Mouse (Mus musculus) liver (tissue): ENCODE measurements at regions not wholly inside any gene's neighbourhood (a gene's known extent, or its start where the extent isn't known, plus 50 kb on each side); places are given as distances from the start of the nearest gene placed in this dataset.

ENCODE experiments used
- DNase-seq: peaks from one replicate; pipeline ENCODE4 v3.0.0-alpha.2; 2020; ENCODE audit warnings: mixed read lengths

GRCm38 (mm10) chr6:84383718-84384117 is 210.0 kb downstream of the Cyp26b1 start:
- no peak for DNase-seq

GRCm38 (mm10) chr6:84383141-84383540 is 210.6 kb downstream of the Cyp26b1 start:
- no peak for DNase-seq

- no peak for DNase-seq
These were observed 212.1 kb downstream of the Cyp26b1 start for GRCm38 (mm10) chr6:84381571-84381970.

GRCm38 (mm10) chr6:84376666-84377065 is 217.0 kb downstream of the Cyp26b1 start:
- no peak for DNase-seq

- DNase-seq: peak; percentile 46
These were observed 218.2 kb downstream of the Cyp26b1 start for GRCm38 (mm10) chr6:84375498-84375897.

- no peak for DNase-seq
These were observed 227.3 kb downstream of the Cyp26b1 start for GRCm38 (mm10) chr6:84366365-84366764.

GRCm38 (mm10) chr6:84365914-84366313 is 227.8 kb downstream of the Cyp26b1 start:
- DNase-seq: no peak

- DNase-seq: peak; percentile 8
These were observed 228.7 kb downstream of the Cyp26b1 start for GRCm38 (mm10) chr6:84364964-84365363.

- DNase-seq: no peak
These were observed 231.4 kb downstream of the Cyp26b1 start for GRCm38 (mm10) chr6:84362331-84362730.

GRCm38 (mm10) chr6:84357911-84358310 is 235.8 kb downstream of the Cyp26b1 start:
- no peak for DNase-seq

- no peak for DNase-seq
These were observed 240.1 kb downstream of the Cyp26b1 start for GRCm38 (mm10) chr6:84353425-84354220.

- DNase-seq: no peak
These were observed 248.8 kb downstream of the Cyp26b1 start for GRCm38 (mm10) chr6:84344936-84345335.

GRCm38 (mm10) chr6:84333666-84334179 is 260.0 kb downstream of the Cyp26b1 start:
- DNase-seq: no peak

- peak; percentile 28 for DNase-seq
These were observed 264.6 kb downstream of the Cyp26b1 start for GRCm38 (mm10) chr6:84329106-84329505.

- peak; percentile 57 for DNase-seq
These were observed 265.7 kb downstream of the Cyp26b1 start for GRCm38 (mm10) chr6:84328030-84328390.

GRCm38 (mm10) chr6:84327306-84328029 is 266.2 kb downstream of the Cyp26b1 start:
- DNase-seq: peak; percentile 56

GRCm38 (mm10) chr6:84325384-84326114 is 268.2 kb downstream of the Cyp26b1 start:
- DNase-seq: no peak

- no peak for DNase-seq
These were observed 269.5 kb downstream of the Cyp26b1 start for GRCm38 (mm10) chr6:84324185-84324584.

- no peak for DNase-seq
These were observed 271.2 kb downstream of the Cyp26b1 start for GRCm38 (mm10) chr6:84322528-84322927.

GRCm38 (mm10) chr6:84320586-84320985 is 273.1 kb downstream of the Cyp26b1 start:
- DNase-seq: peak; percentile 16

GRCm38 (mm10) chr6:84318774-84319173 is 274.9 kb downstream of the Cyp26b1 start:
- no peak for DNase-seq

- no peak for DNase-seq
These were observed 276.7 kb downstream of the Cyp26b1 start for GRCm38 (mm10) chr6:84317026-84317425.
